Mouse (Mus musculus) limb, embryonic 14.5 days (tissue): ENCODE data around the gene Fam198a. TPM values are rescaled to one million over a fixed set of nuclear protein-coding genes. Genes with fewer than 3 reads are reported as not detected.

Experiments used
- ATAC-seq: fragments of 200-750 bp; cut with Nextera tagmentation; 2 replicates; pipeline ENCODE4 v1.8.0; 2017; ENCODE audit warnings: low read depth, moderate number of reproducible peaks, moderate TSS enrichment; ENCODE audit not compliant: low FRiP score
- DNase-seq: peaks from one replicate; pipeline ENCODE4 v3.0.0-alpha.2; 2015; ENCODE audit warnings: low spot score
- H3K27ac ChIP-seq: fragments of 300-500 bp; sonication (generic); replicated peaks from 2 replicates; pipeline ENCODE4 v1.5.1; 2014; ENCODE audit warnings: low read depth, mild to moderate bottlenecking, low read length, moderate library complexity, mixed read lengths
- H3K27me3 ChIP-seq: fragments of 300-500 bp; sonication (generic); 2 replicates; pipeline ENCODE4 v1.6.1; 2014; ENCODE audit warnings: low read length, mixed read lengths; ENCODE audit not compliant: control insufficient read depth, insufficient read depth
- H3K36me3 ChIP-seq: fragments of 300-500 bp; sonication (generic); 2 replicates; pipeline ENCODE4 v1.6.1; 2014; ENCODE audit warnings: mild to moderate bottlenecking, low read length, moderate library complexity, mixed read lengths; ENCODE audit not compliant: control insufficient read depth, insufficient read depth
- H3K4me1 ChIP-seq: fragments of 300-500 bp; sonication (generic); 2 replicates; pipeline ENCODE4 v1.6.1; 2014; ENCODE audit warnings: antibody characterized with exemption, low read length, mixed read lengths; ENCODE audit not compliant: control insufficient read depth, insufficient read depth
- H3K4me2 ChIP-seq: fragments of 300-500 bp; sonication (generic); replicated peaks from 2 replicates; pipeline ENCODE4 v1.6.1; 2014; ENCODE audit warnings: low read depth, mild to moderate bottlenecking, low read length, moderate library complexity; ENCODE audit not compliant: severe bottlenecking
- H3K4me3 ChIP-seq: fragments of 300-500 bp; sonication (generic); replicated peaks from 2 replicates; pipeline ENCODE4 v1.5.1; 2014; ENCODE audit warnings: low read length
- H3K9ac ChIP-seq: fragments of 300-500 bp; sonication (generic); 2 replicates; pipeline ENCODE4 v1.6.1; 2014; ENCODE audit warnings: mild to moderate bottlenecking, low read depth, low read length, moderate library complexity; ENCODE audit not compliant: severe bottlenecking
- H3K9me3 ChIP-seq: fragments of 300-500 bp; sonication (generic); 2 replicates; pipeline ENCODE4 v1.6.1; 2016; ENCODE audit warnings: low read length; ENCODE audit not compliant: control insufficient read depth
- POLR2A ChIP-seq: fragments of 200-500 bp; IDR thresholded peaks from 2 replicates; pipeline ENCODE4 v1.8.0; 2012; ENCODE audit warnings: inconsistent platforms, mild to moderate bottlenecking, moderate library complexity, borderline replicate concordance; ENCODE audit not compliant: insufficient read depth, insufficient read length; ENCODE audit errors: extremely low read depth
- WGBS: fragments of 180-500 bp; shearing (Covaris S2); extraction: QIAGEN DNeasy Blood & Tissue Kit; methylation state at CpG from one replicate; pipeline ENCODE4 v1.1.7; 2014; 5-methylcytosine and 5-hydroxymethylcytosine counted together
- polyA plus RNA-seq, 2 experiments: library from polyadenylated mRNA; depleted of rRNA in 1 of 2; stranded (reverse) in 1 of 2; unstranded in 1 of 2; fragments of >200 nt; fragmentation: Nextera tagmentation in 1 of 2; extraction: Ambion mirVana in 1 of 2; gene quantifications; 2 replicates each; pipeline versions ENCODE4 v1.2.1 to v1.2.3; 2012 to 2014

The Fam198a gene
- polyA plus RNA-seq, 2 experiments, result 6.4 to 8.7 TPM

- Histone ChIP-seq H3K4me1 (no peaks in the 10 kb centered on the region), H3K27ac (no peak overlapping the region), H3K9ac (no peak overlapping the region), H3K27me3 (no peaks in the 10 kb centered on the region), H3K9me3 (no peaks in the 10 kb centered on the region), H3K36me3 (no peaks in the 10 kb centered on the region), H3K4me2 (no peak overlapping the region), H3K4me3 (no peak overlapping the region)
- ATAC-seq (no peak), DNase-seq (no peak)
- TF ChIP-seq POLR2A, result no peak
- WGBS, result 86% methylated on average over 7 of the region's 7 CpGs
These were observed 39.6 kb upstream of the Fam198a start for GRCm38 (mm10) chr9:121911196-121911595.

GRCm38 (mm10) chr9:121912786-121913185 lies 38.0 kb upstream of the Fam198a start:
- Histone ChIP-seq H3K4me3 (no peak overlapping the region), H3K4me1 (no peaks in the 10 kb centered on the region), H3K9me3 (no peaks in the 10 kb centered on the region), H3K9ac (no peak overlapping the region), H3K27me3 (no peaks in the 10 kb centered on the region), H3K36me3 (no peaks in the 10 kb centered on the region), H3K27ac (no peak overlapping the region), H3K4me2 (no peak overlapping the region)
- no peak for DNase-seq
- no peak for TF ChIP-seq POLR2A
- no peak for ATAC-seq
- WGBS, result 84% methylated on average over 4 of the region's 4 CpGs

- Histone ChIP-seq H3K4me3 (no peak overlapping the region), H3K4me1 (no peaks in the 10 kb centered on the region), H3K27ac (no peak overlapping the region), H3K4me2 (no peak overlapping the region), H3K9me3 (no peaks in the 10 kb centered on the region), H3K27me3 (no peaks in the 10 kb centered on the region), H3K36me3 (no peaks in the 10 kb centered on the region), H3K9ac (no peak overlapping the region)
- ATAC-seq, result no peak
- no peak for TF ChIP-seq POLR2A
- 78% methylated on average over 8 of the region's 8 CpGs for WGBS
- no peak for DNase-seq
These were observed 36.5 kb upstream of the Fam198a start for GRCm38 (mm10) chr9:121914226-121914757.

GRCm38 (mm10) chr9:121915056-121915455 lies 35.7 kb upstream of the Fam198a start:
- no peak overlapping the region for H3K27ac ChIP-seq
- no peaks in the 10 kb centered on the region for H3K4me1 ChIP-seq
- no peaks in the 10 kb centered on the region for H3K27me3 ChIP-seq
- DNase-seq (no peak), ATAC-seq (no peak)
- no peaks in the 10 kb centered on the region for H3K36me3 ChIP-seq
- no peak overlapping the region for H3K4me3 ChIP-seq
- no peak overlapping the region for H3K4me2 ChIP-seq
- 95% methylated on average over 10 of the region's 10 CpGs for WGBS
- no peaks in the 10 kb centered on the region for H3K9me3 ChIP-seq
- no peak for TF ChIP-seq POLR2A
- no peak overlapping the region for H3K9ac ChIP-seq

GRCm38 (mm10) chr9:121916102-121916501 lies 34.7 kb upstream of the Fam198a start, which contains the start of gene Cyp8b1:
Gene Cyp8b1, minus strand, starts transcription at chr9:121916305.
- no peak for DNase-seq
- no peak within 1 kb of the TSS for H3K9ac ChIP-seq
- no peak for ATAC-seq
- TF ChIP-seq POLR2A, result no peak
- no peak within 1 kb of the TSS for H3K4me2 ChIP-seq
- no peak within 1 kb of the TSS for H3K27ac ChIP-seq
- H3K4me3 ChIP-seq, result no peak within 1 kb of the TSS
- WGBS, result 72% methylated on average over 8 of the region's 8 CpGs
- H3K36me3 ChIP-seq, result no peaks in the 10 kb centered on the region
- H3K9me3 ChIP-seq, result no peaks in the 10 kb centered on the region
- no peaks in the 10 kb centered on the region for H3K4me1 ChIP-seq
- H3K27me3 ChIP-seq, result no peaks in the 10 kb centered on the region
